Mouse (Mus musculus) embryo, embryonic 10 days (tissue): ENCODE data around the gene Grik3.

Source experiments
- DNase-seq: peaks from one replicate; pipeline ENCODE4 v3.0.0-alpha.2; 2015; ENCODE audit warnings: low spot score

Grik3 gene

DNA sequence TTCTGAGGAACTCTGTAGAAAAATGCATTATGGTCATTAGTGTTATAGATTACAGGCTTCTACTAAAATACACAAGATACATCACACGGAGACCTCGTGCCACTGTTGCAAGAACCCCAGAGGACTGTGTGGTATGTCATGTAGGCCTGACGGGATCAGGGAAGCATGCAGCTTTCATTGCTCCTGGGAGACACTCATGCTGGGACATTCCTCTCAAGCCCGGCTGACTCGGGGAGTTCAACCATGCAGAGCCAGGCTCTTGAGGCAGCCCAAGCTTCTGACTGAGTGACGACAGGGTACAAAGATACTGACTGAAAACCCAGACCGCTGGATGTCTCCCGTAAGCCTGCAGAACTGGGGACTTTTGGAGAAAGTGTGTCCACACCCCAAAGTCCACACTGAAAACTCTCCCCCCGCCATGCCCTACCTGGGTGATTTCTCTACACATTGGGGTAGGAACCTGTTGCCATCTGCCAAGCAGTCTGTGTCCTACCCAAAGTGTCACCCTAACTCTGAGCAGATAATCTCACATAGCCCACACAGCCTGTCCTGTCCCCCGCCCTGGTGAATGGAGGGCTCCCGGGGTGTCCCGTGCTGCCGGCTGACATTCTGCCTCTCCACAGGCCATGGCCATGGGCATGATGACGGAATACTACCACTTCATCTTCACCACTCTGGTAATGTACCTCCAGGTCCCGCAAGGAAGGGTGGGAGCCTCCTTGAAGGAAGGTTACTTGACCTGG lies 150.6 kb downstream of the Grik3 start:
- DNase-seq: no peak

DNA sequence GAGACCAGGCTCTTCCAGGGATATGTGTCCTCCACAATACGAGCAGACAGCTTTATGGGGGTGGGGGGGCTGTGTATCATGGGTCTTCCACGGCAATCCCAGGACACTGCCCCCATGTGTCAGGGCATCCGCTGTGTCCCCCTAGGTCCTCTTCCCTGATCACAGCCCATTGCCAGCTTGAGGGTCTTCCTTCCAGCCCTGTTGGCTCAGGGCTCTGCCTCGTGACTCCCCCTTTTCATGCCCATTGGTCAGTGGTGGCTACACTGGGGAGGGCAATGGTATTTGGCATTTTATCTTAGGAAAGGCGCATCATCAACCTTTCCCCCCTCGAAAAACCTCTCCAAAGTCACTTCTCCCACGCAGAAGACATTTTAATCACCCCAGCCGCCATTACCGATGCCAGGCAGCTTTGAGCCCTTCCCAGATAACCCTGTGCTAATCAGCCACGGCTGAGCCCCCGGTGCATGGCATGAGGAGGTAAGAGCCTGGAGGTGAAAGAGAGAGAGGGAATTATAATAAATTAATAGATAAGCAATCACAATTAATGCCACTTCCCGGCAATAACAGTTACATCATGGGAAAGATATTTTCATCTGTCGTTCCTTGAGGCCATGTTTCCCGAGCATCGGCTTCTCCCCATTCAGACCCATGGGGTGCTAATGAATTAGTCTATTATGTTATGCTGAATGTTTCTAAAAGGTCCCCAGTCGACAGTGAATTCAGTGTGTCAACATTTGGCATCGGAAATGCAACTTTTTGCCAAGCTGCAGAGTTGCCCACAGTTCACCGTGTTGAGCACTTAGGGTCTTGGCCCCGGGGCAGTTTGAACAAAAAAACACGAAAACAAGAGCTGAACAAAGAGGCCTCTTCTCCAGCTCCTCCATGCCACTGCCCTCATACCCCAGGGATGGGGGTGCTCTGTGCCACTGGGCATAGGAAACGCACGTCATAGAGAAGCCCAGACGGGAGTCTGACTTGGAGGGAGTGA lies 154.4 kb downstream of the Grik3 start:
- DNase-seq: no peak

DNA sequence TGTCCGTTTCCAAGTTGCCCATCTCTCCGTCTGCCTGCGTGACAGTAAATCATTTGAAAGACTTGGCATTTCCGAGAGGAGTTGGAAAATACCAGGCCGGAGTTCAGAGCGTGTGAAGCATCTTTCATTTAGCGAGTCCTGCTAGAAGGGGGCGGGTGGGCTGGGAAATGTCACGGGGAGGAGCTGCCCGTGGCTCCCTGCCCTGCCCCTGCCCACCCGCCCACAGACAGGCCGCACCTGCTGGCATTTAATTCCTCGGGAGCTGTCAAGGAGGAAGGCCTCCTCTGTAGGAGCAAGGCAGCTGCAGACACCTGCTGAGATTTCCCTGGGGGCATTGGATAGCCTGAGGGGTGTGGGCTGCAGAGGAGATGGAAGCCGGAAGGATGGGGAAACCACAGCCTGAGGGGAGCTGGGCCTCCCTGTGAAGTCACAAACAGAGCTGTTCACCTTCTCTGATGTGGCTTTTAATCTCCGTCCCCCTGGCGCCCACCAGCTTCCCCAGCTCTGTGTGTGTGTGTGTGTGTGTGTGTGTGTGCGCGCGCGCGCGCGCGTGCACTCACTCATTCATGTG lies 161.3 kb downstream of the Grik3 start:
- DNase-seq: no peak

DNA sequence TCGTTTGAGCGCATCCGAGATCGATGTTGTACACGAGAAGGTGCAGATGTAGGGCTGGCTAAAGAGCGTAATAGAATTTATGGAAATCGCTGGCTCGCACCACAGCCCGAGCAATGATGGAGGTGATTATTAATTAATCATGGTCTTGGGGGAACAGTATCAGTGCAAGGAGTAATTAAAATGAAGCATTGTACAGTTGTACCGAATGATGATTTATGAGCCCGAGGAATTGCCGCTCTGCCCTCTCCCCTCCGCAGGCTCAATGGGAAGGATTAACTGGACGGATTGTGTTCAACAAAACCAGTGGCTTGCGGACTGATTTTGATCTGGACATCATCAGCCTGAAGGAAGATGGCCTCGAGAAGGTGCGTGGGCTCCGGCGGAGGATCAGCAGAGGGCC lies 165.5 kb downstream of the Grik3 start:
- DNase-seq: no peak

DNA sequence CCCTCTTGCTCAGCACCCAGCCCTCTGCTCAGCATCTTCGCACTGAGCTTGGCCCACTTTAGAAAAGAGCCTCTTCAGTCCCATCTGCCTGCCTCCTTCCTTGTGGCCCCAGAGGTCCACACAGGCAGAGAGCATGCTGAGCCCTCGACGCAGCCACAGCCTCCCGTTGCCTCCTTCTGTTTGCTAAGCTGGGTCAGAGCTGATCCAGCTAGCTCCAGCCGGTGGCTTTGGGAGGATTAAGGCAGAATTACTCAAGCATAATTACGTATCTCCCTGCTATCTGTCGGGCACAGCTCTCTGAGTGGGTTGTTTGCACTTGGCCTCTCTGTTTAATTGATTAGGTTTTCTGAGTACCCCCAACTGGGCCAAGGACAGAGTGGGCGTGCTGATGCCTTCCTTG lies 167.9 kb downstream of the Grik3 start:
- DNase-seq: no peak

DNA sequence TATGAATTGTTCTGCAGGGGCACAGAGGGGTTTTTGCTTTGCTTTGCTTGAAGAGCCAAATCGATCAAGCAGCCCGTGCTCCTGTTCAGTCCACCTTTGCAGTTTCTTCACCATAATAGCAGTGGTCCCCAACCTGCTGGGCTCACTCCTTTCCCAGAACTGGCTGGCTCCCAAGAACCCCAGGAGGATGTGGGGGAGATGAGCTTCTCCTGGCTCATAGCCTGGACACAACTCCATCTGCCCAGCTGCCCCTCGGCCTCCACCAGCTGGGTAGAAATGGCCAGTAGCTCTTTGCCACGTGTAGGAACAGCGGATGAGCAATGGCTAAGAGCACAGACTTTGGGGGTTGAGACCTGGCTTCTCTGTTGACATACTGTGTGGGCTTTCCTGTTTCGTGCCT lies 171.5 kb downstream of the Grik3 start:
- no peak for DNase-seq

DNA sequence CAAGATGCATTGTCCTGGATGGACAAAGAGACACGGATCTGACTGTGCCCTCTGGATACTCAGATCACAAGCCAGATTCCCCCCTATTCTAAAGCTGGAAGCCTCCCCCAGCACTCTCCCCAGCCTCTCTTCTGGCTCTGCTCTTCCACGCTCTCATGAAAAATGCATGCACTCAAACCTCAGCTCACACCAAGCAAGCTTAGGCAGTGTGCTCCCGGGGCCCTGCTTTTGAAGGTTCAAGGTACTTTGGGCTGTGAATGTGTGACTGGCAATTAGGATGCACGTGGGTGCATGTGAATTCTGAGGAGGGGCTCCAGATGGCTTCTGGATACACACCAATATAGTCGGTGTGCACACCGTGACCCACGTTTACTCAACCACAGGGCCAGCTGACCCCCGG lies 172.8 kb downstream of the Grik3 start:
- DNase-seq: no peak

DNA sequence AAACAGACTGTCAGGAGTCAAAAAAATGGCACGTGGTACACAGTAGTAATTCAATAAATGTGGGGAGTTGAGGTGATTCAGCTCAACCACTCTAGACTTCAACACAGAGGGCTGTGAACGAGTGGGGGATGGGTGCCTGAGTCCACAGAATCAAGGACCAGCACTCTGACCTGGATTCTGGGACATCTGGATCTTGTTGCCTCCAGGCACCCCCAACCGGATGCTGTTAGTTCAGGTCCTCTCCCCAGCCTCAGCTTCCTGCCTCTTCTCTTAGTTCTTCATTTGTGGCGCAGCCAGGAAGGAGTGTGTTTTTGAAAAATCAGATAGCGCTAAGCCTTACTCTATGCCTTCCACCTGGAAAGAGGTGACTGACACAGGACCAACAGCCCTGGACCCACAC lies 175.5 kb downstream of the Grik3 start:
- DNase-seq: peak; percentile 35

DNA sequence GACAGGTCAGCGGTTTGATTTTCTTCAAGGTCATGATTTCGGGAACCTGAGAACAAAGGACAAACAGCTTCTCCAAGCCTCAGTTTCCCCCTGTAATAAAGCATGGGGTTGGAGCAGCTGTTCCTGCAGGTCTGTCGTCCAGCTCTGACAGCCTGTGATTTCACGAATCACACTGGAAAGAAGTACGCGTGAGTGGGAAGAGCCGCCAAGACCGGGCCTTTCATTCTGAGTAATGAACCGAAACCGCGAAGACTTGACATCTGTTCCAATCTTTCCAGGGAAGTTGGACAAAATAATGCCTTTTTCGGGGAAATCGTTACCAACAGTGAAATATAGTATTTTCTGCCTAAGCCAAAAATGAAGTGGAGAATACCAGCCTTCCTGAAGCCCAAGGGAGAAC lies 191.5 kb downstream of the Grik3 start:
- DNase-seq: no peak

DNA sequence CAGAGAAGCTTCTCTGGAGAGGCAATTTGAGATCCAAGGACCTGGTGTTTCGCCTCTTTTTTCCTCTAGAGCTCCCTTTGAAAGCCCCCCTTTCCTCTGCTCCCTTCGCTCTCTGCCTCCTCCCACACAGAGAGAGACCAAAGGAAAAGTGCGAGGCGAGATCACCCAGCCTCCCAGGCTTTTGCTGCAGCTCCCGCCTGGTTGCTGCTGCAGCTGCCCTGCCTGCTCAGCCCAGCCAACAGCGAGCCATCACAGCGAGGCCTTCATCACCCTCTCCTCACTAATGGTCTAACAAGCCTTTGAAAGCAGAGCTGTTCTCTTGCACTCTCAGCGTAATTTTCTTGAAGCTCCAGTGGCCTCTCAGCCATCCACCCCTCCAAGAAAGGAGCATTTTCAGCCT lies 196.6 kb downstream of the Grik3 start:
- DNase-seq: no peak

DNA sequence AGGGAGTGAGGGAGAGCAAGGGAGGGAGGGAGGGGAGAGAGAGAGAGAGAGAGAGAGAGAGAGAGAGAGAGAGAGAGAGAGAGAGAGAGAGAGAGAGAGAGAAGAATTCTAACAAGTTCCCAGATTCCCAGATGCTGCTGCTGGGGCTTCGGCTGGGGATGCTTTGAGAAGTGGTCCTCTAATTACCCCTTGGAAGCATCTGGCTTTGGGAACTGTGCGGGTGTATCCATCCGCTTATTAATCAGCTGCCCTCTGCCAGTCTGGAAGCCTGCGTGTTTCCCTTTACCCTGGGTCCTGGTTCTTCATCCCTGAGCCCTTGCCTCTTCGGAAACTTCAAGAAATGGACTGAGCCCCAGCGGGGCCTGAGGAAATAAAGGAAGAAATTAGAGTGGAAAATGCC lies 204.9 kb downstream of the Grik3 start:
- no peak for DNase-seq

DNA sequence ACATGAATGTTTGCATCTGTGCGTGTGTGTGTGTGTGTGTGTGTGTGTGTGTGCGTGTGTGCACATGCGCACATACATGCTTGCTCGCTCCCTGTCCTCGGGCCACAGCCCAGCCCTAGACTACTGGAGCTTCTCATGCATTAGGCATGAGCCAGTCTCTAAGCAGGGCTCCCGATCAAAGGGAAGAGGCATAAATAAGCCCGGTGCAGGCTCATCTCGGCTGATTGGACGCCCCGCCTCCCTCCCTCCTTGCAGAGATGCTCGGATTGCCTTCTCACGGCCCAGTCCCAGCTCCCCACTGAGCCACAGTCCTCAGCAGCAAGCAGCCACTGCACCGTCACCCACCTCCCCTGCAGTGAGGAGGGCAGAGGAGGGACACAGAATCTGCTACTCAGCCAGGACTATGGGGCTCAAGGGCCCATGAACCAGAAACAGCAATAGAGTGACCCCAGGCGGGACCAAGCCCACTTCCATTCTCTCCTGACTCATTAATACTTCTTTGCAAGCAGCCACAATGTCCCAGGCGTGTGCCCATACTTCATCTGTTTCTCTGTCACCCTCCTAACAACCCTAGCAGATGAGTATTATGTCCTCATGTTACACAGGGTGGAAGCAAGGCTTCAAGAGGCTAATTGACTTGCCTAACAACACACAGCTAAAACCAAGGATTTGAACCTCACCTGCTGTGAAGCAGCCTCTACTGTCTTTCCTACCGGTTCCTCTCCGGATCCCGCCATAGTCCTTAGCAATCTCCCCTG lies 205.9 kb downstream of the Grik3 start:
- DNase-seq: peak; percentile 83

DNA sequence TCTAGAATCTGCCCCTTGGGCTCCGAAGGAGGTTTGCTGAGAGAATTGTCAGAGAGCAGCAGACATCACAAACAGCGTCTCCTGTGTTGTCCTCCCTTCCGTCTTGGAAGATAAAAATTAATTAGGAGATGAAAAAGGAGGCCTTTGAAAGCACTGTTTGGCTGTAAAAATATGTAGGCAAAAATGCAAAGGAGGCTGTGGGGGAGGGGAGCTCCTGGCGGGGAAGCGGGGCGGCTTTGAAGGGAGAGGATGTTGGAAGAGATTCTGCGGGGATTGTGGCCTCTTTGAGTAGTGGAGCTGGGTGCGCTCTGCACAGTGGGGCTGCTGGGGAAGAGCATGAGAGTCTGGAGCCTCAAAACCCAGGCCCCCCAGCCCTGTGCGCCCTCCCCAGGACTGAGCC lies 207.1 kb downstream of the Grik3 start:
- no peak for DNase-seq

DNA sequence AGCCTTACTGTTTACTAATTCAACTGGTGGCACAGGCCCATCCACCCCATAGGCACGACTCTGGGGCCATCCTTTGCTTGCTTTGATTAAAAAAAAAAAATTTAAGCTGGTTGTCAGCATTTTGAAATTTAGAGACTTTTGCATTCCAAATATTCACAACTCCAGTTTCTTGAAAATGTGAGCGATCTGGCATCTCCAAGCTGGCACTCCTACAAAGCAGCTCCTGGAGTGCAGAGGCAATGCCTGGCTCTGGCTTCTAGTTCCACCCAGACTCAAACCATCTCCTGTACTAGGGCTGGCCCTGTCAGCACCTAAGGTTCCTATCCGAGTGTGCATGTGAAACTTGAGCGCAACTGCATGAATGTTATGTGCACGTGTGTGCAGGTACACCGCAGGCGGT lies 208.6 kb downstream of the Grik3 start:
- DNase-seq: no peak

DNA sequence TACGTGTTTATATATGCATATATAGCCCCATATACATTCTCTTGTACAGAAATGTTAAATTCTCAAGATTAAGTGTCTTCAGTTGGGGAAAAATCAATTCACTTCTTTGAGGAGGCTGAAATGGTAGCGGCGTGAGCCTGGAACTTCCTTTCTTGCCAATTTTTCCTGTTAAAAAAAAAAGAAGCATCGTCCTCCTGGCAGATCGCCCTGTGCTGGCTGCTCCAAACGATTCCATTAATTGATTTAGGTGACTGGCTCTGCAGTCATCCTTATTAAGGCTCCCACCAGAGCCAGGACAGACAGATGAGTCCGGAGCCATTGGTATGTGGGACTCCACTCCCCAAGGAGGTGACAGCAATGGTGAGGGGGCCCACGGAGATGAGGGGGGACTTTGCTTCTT lies 209.8 kb downstream of the Grik3 start:
- DNase-seq: no peak

DNA sequence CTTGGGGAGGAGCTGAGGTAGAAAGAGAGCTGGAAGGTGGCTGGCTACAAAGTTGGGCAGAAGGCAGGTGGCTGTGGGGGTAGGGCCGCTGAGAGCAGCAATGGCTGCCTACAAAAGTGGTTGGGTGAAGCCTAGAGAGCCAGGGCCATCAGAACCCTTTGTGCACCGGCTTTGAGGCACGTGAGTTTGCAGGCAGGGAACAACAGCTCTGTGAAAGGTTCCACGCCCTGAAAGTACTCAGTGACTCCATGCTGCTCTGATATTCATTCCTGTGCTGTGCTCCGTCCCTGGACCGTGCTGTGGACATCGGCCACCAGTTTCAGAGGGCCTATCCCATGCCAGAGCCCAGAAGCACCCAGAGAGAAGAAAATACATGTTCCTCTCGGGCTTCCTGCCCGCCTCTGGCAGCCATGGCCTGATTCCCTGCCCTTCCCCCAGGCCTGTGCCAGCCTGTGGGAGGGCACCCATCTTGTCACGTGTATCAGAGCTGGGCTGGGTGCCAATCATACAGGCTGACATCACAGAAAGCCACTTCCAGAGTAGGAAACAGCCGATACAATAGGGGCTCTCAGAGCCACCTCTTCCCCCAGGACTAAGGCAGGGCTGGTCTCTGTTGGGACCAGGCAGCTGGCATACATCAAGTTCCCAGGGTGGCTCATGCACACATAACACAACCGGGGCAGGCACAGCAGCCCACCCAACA lies 212.3 kb downstream of the Grik3 start:
- no peak for DNase-seq

DNA sequence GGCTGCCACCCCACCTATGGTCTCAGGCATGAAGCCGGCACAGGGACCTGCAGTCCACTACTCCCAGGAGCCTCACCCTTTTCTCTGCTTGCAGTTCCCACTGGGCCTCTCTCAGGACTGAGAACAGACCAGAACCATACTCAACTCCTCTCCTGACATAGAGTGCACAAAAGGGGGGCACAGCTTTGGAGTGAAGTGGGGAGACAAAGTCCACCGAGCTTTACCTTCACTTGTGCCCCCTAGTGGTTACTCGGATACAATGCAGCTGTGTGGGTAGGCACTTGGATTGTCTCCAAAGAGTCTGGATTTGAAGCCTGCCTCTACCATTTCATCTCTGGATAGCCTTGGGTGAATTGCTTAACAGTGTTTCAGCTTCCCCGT lies 212.8 kb downstream of the Grik3 start:
- DNase-seq: peak; percentile 49

DNA sequence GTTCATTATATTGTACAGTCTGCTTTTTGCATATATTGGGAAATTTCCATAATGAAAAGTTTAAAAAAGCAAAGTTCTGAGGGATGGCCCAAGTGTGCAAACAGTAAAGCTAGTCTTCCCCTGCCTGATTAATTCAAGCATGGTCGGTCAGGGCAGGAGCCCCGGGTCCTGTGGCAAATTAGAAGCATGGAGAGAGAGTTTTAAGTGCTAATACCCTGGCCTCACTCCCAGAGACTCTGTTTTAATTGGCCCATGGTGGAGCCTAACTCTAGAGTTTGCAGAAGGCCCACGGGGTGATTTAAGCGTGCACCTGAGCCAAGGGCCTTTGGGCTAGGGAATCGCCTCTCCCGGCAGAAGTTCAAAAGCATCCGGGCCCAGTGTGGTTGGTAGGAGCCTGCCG lies 215.2 kb downstream of the Grik3 start:
- DNase-seq: no peak

DNA sequence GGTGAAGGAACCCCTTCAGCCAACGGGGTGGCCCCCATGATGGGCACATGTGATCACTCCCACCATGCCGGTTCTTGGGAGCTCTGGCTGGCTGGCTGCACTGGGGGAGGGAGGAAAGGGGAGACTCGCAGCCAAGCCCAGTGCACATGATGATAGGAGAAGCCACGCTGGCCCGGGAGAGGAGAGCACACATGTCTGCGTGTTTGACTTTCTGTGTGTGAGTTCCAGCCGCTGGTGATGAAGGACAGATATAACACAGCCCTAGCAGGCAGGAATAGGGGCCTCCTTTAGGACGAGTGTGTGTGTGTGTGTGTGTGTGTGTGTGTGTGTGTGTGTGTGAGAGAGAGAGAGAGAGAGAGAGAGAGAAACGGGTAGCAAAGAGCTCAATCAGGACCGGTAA lies 219.2 kb downstream of the Grik3 start:
- DNase-seq: no peak

DNA sequence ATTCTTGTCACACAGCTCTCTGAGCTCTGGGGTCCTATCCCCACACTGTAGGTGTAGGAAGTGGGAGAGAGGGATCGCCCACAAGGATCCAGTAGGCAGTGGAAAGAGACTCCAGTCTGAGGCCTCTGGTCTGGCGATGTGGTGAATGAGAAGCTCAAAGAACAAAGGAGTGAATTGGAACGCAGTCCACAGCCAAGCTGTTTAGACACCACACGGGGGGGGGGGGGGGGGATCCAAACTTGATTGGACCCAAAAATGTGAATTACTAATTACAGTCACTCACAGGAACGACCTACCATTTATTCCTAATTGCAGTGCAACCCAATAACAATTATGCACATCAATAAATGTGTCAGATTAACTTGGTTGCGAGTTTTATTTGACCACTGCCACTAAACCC lies 227.4 kb downstream of the Grik3 start:
- DNase-seq: no peak

DNA sequence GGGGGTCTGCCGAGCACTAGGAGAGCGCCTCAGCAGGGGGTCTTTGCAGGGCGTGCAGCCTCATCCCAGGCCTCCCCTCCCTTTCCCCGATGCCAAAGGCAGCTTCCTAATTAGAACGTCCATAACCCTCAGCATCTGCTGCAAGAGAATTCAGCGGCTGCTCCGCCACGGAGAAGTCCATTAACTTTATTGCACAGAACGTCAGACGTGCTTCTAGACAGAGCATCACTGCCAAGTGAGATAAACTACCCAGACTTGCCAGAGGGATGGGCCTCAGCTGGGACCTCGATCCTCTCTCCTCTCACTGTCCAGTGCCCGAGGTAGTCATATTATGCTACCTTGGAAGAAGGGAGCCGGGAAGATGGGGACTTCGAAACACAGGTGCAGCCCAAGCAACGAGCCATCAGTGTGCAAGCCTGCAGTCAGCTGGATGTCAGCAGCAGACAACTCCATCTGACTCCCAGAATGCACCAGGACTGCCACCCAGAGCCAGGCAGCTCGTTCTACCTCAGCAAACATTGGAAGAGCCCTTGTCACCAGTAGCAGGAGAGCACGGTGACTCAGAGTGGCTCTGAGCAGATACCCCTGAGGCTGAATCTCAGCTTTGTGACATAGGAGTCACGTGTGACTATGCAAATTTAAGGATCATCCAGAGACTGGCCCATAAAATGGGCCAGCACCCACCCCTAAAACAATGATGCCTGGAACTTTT lies 228.1 kb downstream of the Grik3 start:
- no peak for DNase-seq
